Mouse (Mus musculus): ENCODE data around the gene Ewsr1.

Ewsr1 gene

GRCm38 (mm10) chr11:5098736-5099542, at the start of gene Ewsr1, which contains the start of gene Rhbdd3:
Ewsr1 (minus strand) TSS chr11:5099266.
Rhbdd3 (plus strand) TSS chr11:5098926.
- peak; percentile 95 to 98 for DNase-seq

GRCm38 (mm10) chr11:5145600-5145999, 46.5 kb upstream of the Ewsr1 start:
- DNase-seq, result no peak

DNA sequence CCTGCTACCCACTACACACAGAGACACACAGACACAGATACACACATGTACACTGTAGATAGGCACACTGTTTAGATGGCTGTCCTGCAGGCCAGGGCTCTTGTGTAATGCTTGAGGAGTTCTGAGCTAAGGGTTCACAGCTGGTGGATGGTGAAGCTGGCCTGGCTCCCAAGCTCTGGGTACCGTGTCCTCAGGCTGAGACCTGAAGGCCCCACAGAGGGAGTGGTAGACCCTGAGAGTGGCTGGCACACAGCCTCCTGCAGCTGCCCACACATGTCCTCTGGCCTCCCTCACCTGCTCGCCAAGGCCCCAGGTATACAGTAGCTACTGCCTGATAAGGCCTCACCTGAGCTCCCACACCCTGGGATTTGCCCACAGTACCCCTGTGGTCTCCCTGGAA, 42.9 kb upstream of the Ewsr1 start:
- DNase-seq, result no peak

- no peak for DNase-seq
These were observed 42.2 kb upstream of the Ewsr1 start for GRCm38 (mm10) chr11:5141252-5141651.

- DNase-seq, result no peak
These were observed 41.6 kb upstream of the Ewsr1 start for GRCm38 (mm10) chr11:5140619-5141018.

- DNase-seq, result no peak
These were observed 40.3 kb upstream of the Ewsr1 start for GRCm38 (mm10) chr11:5139372-5139771.

DNA sequence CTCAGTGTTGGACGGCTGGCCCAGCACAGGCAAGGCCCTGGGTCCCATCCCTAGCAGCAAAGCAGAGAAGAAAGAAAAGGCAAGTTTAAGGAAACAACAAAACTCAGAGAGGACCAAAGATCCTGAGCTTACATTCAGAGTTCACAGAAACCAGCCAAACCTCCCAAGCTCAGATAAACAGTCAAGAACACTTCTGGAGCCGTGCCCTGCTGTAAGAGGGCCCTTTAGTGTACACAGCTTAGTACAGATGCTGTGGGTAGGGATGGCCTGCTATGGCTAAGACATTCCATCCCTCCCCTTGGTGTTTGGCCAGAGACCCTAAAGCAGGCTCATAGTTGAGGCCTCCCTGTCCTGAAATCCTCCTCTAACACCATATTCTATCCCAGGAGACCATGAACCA, 39.6 kb upstream of the Ewsr1 start:
- no peak for DNase-seq

DNA sequence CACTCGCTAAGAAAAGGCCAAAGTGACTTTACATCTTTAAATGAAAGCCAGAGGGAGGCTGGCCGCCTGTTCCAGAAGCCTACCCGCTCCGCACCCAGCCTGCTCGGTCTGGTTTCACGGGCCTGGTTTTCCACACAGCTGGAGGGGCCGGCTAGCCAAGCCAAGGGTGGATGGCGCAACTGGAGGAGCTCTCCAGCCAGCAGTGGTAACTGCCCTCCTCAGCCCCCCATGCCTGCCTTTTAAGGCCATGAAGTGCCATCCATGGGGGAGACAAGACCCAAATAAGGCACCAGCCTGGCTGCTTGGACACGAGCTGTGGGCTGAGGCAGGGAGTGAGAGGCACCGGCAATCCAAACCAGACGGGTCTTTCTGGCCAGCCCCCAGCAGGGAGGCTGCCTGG, 36.8 kb upstream of the Ewsr1 start:
- no peak for DNase-seq

DNA sequence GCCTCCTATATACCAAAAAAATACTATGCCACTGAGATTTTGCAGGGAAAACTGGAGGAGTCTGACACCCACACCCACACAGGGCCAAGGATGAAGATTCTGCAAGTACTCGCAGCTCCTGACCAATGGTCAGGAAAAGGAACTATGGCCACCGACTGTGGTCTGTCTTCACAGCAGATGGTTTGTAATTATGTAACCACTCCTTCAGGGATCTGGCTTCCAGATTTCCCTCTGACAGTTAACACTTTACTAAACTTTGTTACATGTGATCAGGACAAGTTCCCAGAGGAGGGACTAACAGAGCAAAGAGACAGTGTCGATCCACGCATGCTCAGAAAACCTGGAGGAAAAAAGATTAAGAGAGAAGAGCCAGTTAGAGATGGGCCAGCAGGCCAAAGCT, 33.7 kb upstream of the Ewsr1 start:
- no peak for DNase-seq

GRCm38 (mm10) chr11:5130111-5130665, 31.1 kb upstream of the Ewsr1 start:
- no peak for DNase-seq

DNA sequence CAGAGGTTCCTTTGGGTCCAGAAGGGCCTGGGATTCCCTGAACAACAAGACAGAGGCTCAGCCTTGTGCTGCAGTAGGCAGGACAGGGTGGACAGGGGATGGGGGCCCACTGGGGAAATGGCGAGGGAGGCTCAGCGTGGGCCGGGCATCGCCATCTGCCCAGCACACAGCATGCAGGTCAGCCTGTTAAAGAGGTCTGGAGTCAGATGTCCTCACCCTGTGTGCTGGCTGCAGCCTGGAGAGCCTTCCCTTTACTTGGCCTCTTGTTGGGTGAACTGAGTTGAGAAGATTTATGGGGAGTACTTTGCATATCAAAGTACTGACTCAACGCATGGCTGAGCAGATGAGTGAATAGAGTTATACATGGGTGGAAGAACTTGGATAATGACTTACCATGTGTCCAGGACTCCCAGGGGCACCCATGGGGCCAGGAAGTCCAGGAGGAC, 30.0 kb upstream of the Ewsr1 start:
- no peak for DNase-seq

DNA sequence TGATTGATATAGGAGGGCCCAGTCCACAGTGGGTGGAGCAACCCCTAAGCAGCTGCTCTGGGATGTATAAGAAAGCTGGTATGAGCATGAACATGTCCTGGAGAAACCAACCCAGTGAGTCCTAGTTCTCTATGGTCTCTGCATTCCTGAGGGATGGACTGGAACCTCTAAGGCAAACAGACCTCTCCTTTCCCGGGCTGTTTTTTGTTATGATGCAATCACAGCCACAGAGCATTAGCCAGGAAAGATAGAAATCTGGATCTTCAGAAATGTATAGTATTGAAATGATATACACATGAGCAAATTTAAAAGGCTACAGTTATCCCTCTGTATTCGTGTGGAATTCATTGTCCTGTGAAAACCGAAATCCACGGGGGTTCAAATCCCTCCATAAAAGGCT, 26.6 kb upstream of the Ewsr1 start:
- DNase-seq, result no peak

DNA sequence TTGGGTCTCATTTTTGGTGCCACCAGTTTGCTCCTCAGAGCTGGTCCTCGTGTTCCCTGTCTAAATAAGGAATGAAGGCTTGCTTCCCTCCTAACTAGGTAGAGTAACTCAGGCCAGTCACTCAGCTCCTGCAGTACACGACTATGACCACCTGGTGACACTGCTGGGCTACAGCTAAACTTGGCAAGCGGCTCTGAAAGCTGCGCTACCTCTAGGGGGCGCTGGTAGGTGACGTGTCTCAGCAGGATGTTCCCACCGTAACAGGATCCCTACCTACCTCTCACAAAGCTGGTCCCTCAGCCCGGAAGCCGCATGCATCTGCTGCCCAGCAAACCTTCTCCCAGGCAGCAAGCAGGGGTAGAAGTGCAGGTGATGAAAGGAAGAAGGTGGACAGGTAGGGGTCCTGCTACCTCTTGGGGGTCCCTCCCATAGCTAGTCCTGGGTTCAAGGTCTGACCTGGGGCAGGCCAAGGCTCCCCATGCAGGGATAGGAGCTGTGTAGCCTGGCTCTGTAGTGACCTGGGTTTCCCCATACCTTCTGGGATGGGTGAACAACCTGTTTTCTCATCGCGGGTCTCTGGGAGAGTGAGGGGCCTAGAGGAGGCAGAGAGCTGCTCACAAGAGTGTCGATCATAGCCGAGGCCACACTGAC, 16.0 kb upstream of the Ewsr1 start:
- peak; percentile 75 to 90 for DNase-seq

DNA sequence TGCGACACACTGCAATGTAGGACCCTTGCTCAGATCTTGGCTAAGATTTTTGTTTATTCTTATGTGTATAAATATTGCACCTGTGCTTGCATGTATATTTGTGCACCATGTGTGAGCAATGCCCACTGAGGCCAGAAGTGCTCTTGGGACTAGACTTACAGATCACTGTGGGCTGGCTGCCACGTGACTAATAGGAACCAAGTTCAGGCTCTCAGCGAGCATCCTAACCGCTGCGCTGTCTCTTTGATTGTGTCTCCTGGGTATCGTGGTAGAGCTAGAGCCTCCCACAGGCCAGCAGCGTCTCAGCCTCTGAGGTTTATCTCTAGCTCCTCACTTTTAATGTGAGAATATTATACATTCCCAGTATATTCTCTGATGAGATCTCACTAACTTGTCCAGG, 14.6 kb upstream of the Ewsr1 start:
- no peak for DNase-seq

DNA sequence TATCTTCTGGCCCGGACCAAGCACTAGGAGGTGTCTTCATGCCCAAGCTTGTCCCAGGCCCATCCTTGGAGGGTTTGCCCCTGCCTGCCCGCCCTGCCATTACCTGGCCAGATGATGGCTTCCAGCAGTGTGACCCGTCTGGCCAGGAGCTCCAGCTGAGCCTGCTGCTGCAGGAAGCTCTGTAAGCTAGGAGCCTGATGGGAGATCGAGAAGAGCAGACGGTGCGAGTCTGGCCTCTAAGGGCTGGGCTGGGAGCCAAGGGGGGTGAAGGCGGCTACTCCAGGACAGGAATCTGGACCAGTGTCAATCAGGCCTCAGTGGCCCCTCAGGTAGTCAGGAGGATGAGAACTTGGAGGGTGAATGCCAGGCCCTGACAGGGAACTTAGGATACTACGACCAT, 10.4 kb upstream of the Ewsr1 start:
- DNase-seq, result no peak

DNA sequence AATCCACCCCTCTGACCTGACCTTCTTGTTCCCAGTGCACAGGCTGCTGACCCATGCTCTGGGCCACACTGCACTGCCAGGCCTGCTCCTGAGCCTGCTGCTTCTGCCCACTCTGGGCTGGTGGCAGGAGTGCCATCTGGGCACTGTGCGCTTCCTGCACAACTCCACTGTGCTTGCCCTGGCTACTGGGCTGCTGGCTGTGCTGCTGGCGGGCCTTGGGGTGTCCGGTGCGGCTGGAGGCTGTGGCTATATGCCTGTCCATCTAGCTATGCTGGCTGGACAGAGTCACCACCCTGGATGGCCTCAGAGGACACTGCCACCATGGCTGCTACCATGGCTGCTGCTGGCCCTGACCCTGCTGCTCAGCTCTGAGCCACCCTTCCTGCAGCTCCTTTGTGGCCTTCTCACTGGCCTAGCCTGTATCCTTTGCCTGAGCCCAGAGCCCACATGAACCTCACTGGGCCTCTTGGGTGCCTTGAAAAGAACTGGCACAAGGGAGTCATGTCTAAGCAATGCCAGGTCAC, 5.0 kb upstream of the Ewsr1 start:
- no peak for DNase-seq

DNA sequence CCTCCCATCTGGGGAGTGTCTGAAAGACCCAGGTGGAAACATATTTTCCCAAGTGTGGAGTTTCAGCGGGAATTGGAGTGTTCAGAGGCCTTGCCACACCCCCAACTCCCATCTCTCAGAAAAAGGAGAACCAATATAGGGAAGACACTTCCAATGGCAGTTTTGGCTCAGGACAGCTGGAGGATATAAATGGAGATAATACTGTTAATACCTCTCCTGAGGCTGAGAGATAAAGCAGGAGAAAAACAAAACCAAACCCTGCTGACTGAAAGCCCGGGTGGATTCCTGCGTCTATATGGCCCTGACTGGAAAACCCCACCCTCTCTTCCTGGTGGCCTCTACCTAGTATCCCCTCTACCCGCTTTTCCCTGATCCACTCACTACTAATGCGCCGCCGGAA, 3.3 kb upstream of the Ewsr1 start:
- DNase-seq, result no peak

- DNase-seq, result no peak
These were observed 2.6 kb upstream of the Ewsr1 start for GRCm38 (mm10) chr11:5101641-5102040.

- DNase-seq, result no peak
These were observed 1.7 kb upstream of the Ewsr1 start for GRCm38 (mm10) chr11:5100801-5101200.

DNA sequence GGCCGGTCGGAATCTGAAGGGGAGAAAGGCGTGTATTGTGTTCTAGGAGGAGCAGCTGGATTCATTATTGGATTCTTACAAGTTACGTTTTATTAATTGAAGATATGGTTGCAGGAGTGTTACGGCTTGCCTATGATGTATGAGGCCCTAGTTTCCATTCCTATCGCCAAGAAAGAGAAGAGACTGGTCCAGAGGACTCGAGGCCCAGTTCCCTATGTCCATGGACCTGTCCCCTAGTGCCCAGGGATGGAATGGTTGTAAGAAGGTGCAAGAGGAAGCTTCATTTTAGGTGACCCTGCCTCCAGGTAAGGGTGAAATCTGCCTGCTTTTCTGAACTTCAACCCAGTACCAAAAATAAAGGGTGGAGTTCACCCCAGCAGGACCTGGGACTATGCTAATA, 1.2 kb upstream of the Ewsr1 start:
- DNase-seq, result no peak

DNA sequence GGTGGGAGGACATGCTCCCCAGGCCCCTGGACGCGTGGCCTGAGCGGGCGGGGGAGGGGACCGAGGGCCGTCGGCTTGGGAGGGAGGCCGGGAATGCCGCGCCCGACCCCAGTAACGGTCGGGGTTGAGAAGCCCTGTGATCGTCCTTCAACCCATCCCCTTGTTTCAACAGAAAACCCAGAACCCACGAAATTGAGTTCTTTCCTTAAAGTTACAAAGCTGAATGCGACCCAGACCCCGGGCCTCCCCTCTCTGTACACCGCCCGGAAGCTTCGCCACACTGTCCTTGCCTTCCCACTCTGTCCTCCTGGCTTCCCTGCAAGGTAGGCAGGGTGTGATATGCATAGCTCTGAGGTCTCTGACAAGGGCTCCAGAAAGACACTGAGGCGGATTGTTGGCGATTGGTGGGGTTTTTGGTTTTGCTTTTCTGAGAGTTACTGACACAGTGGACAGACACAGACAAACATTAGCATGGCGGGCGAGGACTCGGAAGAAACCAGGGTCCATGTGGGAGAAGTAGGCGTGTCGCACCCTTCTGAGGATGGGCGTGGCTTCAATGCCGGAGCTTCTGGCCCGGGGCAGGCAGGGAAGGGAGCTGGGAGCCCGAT, 614 bp upstream of the Ewsr1 start:
- peak; percentile 63 to 73 for DNase-seq

GRCm38 (mm10) chr11:5098035-5098735, 881 bp downstream of the Ewsr1 start:
- DNase-seq, result peak in 1 of 2 experiments; percentile 34
